Mouse (Mus musculus) retina, postnatal 1 day (tissue): ENCODE measurements around the gene Olfr1006.
A peak's percentile ranks its signal among the peaks of the same experiment; 100 is the strongest.
"Not testable (repeated sequence)": the region's sequence is repeated elsewhere in the genome, so short reads cannot be mapped to it uniquely, and the experiment has no call there.

Source experiments
- DNase-seq: peaks from one replicate; pipeline ENCODE4 v3.0.0-alpha.2; 2012

Gene Olfr1006

GRCm38 (mm10) chr2:85678667-85679066, at the start of gene Olfr1006:
TSS of gene Olfr1006 (minus strand) at chr2:85678767.
- no peak for DNase-seq

GRCm38 (mm10) chr2:85725793-85726192, 47.2 kb upstream of the Olfr1006 start:
- DNase-seq = peak; percentile 57

- DNase-seq = no peak
Measured at GRCm38 (mm10) chr2:85715119-85715518, 36.6 kb upstream of the Olfr1006 start, which contains the start of gene Olfr1009. TSS of gene Olfr1009 (plus strand) at chr2:85715419.

DNA sequence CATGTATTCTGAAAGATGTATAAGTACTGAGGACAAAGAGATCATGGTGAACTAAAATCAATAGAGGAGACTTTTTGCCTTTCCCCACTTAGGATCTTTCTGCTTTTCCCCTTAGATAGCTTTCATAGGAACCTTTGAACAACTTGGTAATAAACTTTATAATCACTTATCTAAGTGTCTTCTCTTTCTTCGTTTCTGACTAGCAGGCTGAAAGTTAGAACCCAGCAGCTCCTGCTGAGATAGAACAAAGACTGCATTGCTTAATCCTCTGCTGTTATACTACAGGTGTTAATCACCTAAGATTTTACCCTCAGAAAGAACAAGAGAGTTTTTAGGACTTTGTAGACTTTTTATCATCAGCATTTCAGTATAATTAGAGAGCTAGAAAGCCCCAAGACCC, 32.6 kb upstream of the Olfr1006 start:
- DNase-seq = no peak

DNA sequence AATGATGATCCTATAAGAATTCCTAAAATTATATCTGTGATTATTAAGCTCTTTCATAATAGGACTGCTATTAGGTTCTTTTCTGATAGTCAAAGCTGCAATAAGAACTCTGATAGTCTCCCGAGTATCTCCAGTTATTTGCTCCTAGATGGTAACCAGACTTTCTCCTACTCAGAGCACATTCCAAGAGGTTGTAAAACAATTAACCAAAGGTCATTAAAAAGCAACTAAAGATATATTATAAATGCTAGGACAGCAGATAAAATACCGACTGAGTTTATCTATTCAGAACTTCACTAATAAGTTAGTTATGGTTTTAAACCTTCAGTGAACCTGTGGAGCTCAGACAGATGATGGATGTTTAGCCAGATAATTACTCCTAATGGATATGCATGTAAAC, 32.1 kb upstream of the Olfr1006 start:
- DNase-seq = not testable (repeated sequence)

GRCm38 (mm10) chr2:85689131-85689530, 10.6 kb upstream of the Olfr1006 start, which contains the start of gene Olfr1008:
TSS of gene Olfr1008 (plus strand) at chr2:85689431.
- no peak for DNase-seq

DNA sequence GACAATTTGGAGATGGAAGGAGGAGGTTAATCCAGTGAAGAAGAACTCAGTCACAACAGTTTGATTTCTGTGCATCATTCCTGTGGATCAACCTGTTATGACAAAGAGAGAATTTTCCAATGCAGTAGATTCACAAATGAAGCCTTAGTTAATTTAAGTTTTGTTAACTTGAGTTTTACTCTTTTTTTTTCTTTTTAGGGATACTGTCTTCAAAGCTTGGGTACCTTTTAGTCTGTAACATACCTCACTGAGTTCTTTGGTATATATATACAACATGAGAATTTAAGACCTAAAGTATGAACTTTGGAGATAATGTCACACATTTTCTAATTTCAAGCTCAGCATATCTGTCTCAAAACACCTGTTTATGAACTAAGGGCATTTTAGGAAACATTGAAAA, 14.2 kb downstream of the Olfr1006 start, which contains the start of gene Olfr154:
Olfr154 (minus strand) TSS at position 101 of the 400 bp plus-strand sequence.
- not testable (repeated sequence) for DNase-seq

DNA sequence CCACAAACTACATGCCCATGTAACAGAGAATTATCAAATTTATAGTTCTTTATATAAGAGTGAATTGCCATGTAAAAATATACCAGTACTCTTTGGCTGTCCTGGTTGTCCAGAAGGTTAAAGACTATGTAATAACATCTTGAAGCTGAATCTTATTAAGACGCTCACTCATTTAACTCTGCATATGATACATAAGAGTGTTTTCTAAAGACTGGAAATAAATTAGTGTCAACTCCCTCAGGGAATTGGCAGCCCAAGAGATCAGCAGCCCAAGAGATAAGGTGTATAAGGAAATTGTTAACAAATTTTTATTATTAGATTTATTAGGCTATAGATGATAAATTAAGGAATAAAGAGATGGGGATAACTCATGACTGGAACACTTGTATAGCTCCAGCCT, 28.0 kb downstream of the Olfr1006 start, which contains the start of gene Olfr1002:
Olfr1002 (minus strand) TSS at position 101 of the 400 bp plus-strand sequence.
- DNase-seq = no peak
